Mouse (Mus musculus) cerebellum, adult 9-11 months (tissue): ENCODE measurements at regions not wholly inside any gene's neighbourhood (a gene's known extent, or its start where the extent isn't known, plus 50 kb on each side); places are given as distances from the start of the nearest gene placed in this dataset.

Experiments
- DNase-seq: peaks from one replicate; pipeline ENCODE4 v3.0.0; 2022

DNA sequence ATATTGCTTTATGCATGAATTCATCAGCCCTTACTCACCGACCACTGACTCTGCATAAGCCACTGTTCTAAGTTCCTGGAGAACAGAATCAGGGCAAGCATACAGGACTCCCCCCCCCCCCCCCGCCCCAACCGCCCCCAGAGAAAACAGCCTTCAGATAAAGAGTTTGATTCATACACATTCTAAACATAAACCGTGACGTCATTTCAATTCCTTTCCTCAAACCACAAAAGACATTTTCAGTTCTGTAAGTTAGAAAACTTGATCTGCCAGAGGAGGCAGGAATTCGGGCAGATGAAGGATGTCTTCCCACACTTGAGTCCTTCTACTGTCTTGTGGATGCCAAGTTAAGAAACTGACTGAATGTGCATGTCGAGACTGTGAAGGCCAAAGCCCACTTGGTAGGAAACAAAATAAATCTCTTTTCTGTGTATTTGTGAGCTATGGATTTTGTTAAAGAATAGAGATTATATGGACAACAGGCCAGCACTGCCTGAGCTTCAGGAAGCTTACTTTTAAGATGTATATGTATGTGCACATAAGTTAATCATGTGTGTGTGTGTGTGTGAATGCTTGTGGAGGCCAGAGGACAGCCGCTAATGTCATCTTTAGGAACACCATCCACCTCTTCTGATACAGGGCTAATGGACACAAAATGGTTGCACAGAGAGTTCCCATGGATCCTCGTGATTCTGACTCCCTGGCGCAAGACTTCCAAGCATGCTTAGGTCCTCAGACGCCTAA is 202.4 kb downstream of the Sox4 start:
- DNase-seq = no peak

GRCm38 (mm10) chr13:28740158-28740670 is 213.3 kb downstream of the Sox4 start:
- no peak for DNase-seq

GRCm38 (mm10) chr13:28738160-28739100 is 215.1 kb downstream of the Sox4 start:
- DNase-seq = no peak

- DNase-seq = no peak
These were observed 221.0 kb downstream of the Sox4 start for GRCm38 (mm10) chr13:28732475-28732874.

DNA sequence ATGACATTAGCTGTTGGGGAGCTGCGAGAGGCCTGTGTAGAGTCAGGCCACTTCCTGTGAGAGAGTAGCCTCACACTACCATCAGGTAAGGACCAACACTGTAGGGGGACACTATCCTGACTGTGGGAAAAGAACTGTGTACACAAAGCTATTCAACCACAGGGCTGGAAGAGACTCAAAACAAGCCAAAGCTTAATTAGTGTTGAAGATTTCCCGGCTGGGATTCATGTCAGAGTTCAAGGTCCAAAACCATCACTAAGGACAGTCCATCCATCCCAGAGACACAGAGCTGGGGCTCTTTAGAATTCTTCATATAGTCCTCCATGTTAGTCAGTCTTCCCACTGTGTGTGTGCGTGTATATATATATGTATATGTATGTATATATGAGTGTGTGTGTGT is 221.5 kb downstream of the Sox4 start:
- DNase-seq = no peak

DNA sequence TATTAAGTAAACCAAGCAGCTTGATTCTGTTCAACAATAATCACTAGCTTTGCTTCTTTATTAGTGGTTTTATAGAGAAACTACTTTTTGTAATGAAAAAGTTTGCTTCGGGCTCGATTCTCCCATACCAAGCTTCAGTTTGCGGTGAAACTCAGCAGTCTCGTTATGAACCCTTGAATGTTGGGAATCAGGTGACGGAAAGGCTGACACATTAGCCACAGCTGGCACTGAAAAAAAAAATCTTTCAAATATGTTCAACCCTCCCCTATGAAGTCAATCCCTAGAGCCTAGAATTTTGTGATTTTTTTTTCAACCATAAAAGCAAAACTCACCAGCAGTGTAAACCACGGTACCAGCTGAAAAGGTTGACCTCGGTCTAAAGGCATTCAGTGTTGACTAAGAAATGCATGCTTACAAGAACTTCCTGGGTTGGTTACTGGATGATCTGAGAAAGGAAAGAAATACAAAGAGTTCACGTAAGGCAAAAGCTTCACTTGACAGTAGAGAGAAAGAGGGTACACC is 223.4 kb downstream of the Sox4 start:
- DNase-seq = no peak

GRCm38 (mm10) chr13:28728768-28729167 is 224.7 kb downstream of the Sox4 start:
- DNase-seq = no peak

DNA sequence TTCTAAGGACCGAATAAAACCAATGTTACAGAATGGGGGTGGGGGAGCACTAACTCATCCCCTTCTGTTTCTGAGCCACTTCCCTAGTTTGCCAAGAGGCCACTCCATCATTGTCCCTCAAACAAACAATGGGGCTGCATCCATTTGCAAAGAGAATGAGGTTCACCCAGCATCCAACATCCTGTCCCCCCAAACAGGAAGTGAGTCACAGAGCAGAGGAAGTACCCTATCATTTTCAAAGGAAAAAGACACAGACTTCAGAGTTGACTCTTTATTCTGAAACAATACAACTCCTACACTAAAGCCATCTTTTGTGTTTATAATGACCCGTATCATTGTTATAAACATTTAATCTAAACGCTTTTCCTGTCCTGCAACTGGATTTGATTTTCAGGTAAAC is 229.2 kb downstream of the Sox4 start:
- DNase-seq = no peak

DNA sequence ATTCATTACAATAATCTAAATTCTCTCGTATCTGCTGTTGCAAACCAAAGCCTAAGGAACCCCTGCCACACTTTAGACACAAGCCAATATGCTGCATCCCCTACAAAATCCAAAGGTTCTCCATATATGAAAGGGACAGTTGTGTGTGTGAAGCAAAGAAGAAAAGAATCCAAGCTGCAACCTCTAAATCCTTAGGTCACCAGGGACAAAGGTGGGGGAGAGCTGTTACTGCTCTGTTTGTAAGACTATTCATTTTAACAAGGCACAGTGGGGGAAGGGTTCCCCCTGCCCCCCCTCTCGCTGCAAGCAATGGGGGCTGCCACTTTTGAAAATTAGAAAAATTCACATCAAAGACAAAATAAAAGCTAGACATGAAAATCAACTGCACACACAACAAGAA is 231.4 kb downstream of the Sox4 start:
- no peak for DNase-seq

GRCm38 (mm10) chr13:28721548-28721981 is 231.9 kb downstream of the Sox4 start:
- DNase-seq = peak; percentile 3

DNA sequence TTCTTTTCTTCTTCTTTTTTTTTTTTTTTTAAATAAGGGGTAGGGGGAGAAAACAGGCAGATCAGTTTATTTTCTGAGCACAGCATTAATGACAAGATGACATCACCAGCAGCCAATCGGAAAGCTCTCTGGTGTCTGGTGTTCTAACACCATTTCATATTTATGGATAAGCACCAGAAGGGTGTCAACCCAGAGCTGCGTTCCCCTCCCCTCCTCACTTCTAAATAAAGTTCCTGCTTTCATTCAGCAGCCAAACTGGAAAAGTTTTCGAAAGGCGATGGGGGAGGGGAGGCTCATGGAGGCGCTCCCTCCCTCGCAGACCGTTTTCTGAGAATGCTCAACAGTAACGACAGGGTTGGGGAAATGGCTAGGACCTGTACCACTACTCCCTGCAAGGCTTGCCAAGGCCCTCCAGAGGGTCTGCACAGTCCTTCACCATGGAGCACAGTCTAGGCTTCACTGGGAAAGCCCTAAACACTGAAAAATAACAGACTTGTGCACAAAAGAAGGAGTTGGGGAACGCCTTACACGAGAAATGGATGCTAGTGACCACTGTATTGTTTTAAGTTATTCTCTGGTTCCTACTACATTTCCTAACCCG is 232.8 kb downstream of the Sox4 start:
- DNase-seq = no peak

- DNase-seq = no peak
These were observed 233.3 kb downstream of the Sox4 start for GRCm38 (mm10) chr13:28720169-28720568.

DNA sequence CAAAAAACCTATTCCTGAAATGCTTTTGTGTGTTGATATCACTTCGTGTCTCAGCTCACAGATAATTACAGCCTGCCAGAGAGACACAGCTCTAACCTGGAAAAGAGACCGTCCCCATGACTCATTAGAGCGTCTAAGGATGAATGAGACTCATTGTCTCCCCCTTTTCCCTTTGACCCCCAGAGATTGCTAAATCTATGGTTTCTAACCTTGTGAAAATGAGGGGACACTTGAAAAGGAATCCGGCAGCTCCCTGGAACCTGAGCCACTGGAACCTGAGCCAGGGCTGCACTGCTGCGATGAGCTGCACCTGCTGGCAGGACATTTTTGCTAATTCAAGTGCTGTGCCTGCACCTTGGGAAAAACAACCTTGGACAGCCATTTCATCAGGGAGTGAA is 234.6 kb downstream of the Sox4 start:
- no peak for DNase-seq

DNA sequence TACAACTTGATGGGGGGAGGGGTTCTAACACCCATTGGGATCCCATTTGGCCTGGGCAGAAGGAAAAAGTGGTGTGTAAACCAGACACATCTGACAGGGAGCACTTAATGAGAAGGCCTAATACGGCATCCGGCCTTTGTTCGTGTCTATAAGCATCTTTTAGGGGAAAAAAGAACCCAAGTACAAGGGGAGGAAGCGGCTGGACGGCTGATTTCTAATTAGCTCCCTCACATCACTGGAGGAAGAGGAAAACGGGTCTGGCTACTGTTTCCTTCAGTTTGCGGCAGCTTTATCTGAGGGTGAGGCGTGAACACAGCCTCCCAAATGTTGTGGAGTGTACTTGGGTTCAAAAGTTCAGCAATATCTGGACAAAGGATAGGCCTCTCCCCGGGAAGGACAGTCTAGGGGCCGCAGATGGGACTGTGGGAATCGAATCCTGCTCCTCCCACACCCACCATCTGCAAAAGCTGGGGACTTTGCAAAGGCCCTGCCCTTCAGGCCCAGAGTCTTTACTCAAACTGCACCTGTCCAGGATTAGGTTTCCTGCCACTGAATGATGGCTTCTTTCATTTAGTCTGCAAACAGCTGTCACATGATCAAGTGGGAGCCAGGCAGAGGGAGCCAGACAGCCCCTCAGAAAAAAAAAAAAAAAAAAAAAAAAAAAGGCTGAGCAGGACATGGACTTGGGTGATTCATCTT is 235.2 kb downstream of the Sox4 start:
- DNase-seq = no peak

DNA sequence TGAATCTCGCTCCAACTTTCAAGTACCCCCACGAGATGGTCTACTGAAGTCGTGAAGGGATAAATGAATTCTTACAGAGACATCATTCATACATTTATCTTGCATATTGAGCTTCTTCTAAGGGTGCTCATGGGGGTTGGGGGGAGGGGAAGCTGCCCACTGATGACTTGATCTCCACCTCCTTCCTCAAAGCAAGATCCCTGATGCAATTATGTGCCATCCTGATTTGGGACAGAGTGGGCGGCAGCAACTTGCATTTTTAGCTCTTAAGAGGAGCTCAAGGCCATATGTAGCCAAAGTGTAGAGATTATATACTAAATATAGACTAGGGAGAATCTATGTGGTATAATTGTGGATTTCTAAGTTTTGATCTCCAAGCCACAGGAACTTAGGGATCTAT is 236.1 kb downstream of the Sox4 start:
- no peak for DNase-seq

GRCm38 (mm10) chr13:28709966-28710365 is 243.5 kb downstream of the Sox4 start:
- no peak for DNase-seq

GRCm38 (mm10) chr13:28701309-28701708 is 252.2 kb downstream of the Sox4 start:
- no peak for DNase-seq

DNA sequence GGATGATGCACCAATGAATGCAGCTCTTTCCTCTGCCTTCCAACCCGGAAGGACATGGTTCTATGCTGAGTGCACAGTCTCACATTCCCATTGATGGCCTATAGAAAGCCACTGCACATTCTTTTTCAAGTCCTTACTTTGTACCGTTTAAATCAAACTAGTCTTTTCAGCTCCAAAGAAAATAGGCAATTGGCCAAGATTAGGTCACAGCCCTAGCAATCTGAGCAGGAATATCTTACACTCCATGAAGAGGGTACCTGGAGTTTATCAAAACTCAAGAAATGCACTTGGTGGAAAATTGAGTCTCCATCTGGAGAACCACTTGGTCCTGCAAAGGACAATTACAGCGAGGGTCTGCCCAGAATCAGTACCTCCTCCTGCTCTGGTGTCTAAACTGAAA is 253.4 kb downstream of the Sox4 start:
- no peak for DNase-seq

- DNase-seq = no peak
These were observed 254.0 kb downstream of the Sox4 start for GRCm38 (mm10) chr13:28699490-28700032.

GRCm38 (mm10) chr13:28697796-28698678 is 255.5 kb downstream of the Sox4 start:
- DNase-seq = no peak

GRCm38 (mm10) chr13:28693078-28693477 is 260.4 kb downstream of the Sox4 start:
- no peak for DNase-seq
